Mouse (Mus musculus) hindbrain, postnatal 0 days (tissue): ENCODE results near the gene A630001G21Rik. TPM values are rescaled to one million over a fixed set of nuclear protein-coding genes. Genes with fewer than 3 reads are reported as not detected.
"Not testable (repeated sequence)": the region's sequence is repeated elsewhere in the genome, so short reads cannot be mapped to it uniquely, and the experiment has no call there.

Source experiments
- ATAC-seq: fragments of 200-750 bp; cut with Nextera tagmentation; 2 replicates; pipeline ENCODE4 v1.8.0; 2017; ENCODE audit warnings: mild to moderate bottlenecking, moderate TSS enrichment, moderate library complexity
- DNase-seq: peaks from one replicate; pipeline ENCODE4 v3.0.0-alpha.2; 2015; ENCODE audit warnings: low spot score
- H3K27ac ChIP-seq: fragments of 300-500 bp; sonication (generic); 2 replicates; pipeline ENCODE4 v1.5.1; 2014; ENCODE audit warnings: mild to moderate bottlenecking
- H3K27me3 ChIP-seq: fragments of 300-500 bp; sonication (generic); 2 replicates; pipeline ENCODE4 v1.6.1; 2014; ENCODE audit warnings: low read length, mixed read lengths; ENCODE audit not compliant: insufficient read depth
- H3K36me3 ChIP-seq: fragments of 300-500 bp; sonication (generic); 2 replicates; pipeline ENCODE4 v1.6.1; 2014; ENCODE audit warnings: low read length, mixed read lengths; ENCODE audit not compliant: insufficient read depth
- H3K4me1 ChIP-seq: fragments of 300-500 bp; sonication (generic); 2 replicates; pipeline ENCODE4 v1.6.1; 2014; ENCODE audit warnings: antibody characterized with exemption, low read length, mixed read lengths; ENCODE audit not compliant: insufficient read depth
- H3K4me2 ChIP-seq: fragments of 300-500 bp; sonication (generic); 2 replicates; pipeline ENCODE4 v1.6.1; 2014; ENCODE audit warnings: low read depth, mild to moderate bottlenecking, low read length, moderate library complexity, mixed read lengths
- H3K4me3 ChIP-seq: fragments of 300-500 bp; sonication (generic); 2 replicates; pipeline ENCODE4 v1.5.1; 2014; ENCODE audit warnings: low read length
- H3K9ac ChIP-seq: fragments of 300-500 bp; sonication (generic); replicated peaks from 2 replicates; pipeline ENCODE4 v1.6.1; 2014; ENCODE audit warnings: mild to moderate bottlenecking, low read length, moderate library complexity, mixed read lengths
- H3K9me3 ChIP-seq: fragments of 300-500 bp; sonication (generic); 2 replicates; pipeline ENCODE4 v1.6.1; 2016; ENCODE audit warnings: low read length, mixed read lengths
- CTCF ChIP-seq: IDR thresholded peaks from 2 replicates; pipeline ENCODE4 v1.5.1; 2016; ENCODE audit warnings: antibody characterized with exemption, control low read depth, low read depth
- WGBS: fragments of 180-500 bp; shearing (Covaris S2); extraction: QIAGEN DNeasy Blood & Tissue Kit; methylation state at CpG from one replicate; pipeline ENCODE4 v1.1.7; 2014; 5-methylcytosine and 5-hydroxymethylcytosine counted together
- polyA plus RNA-seq: library from polyadenylated mRNA; unstranded; fragments of >200 nt; fragmentation: Nextera tagmentation; extraction: Ambion mirVana; gene quantifications from 2 replicates; pipeline ENCODE4 v1.2.1, GENCODE M21; 2015
- total RNA-seq: library from RNA; depleted of rRNA; stranded (reverse); fragments of >200 nt; gene quantifications from 2 replicates; pipeline ENCODE4 v1.2.3, GENCODE M21; 2014; rRNA removed

The A630001G21Rik gene
- total RNA-seq = not detected in 2 replicates
- polyA plus RNA-seq = 0.35 and 0.36 TPM in 2 replicates

DNA sequence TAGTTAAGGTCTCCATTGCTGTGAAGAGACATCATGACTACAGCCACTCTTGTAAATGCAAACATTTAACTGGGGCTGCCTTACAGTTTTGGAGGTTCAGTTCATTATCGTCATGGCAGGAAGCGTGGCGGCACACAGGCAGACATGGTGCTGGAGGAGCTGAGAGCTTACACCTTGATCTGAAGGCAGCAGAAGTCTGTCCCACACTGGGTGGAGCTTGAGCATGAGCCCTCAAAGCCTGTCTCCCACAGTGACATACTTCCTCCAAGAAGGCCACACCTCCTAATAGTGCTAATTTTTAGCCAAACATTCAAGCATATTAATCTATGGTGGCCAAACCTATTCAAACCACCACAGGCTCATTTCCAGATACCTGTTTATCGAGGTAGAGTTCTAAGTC, at the start of gene A630001G21Rik:
Gene A630001G21Rik (minus strand): TSS at position 208 of the 400 bp plus-strand sequence.
- ATAC-seq (no peak), DNase-seq (no peak)
- Histone ChIP-seq H3K4me3 (no peak within 1 kb of the TSS), H3K4me2 (no peak within 1 kb of the TSS), H3K9ac (no peak within 1 kb of the TSS), H3K27ac (no peak within 1 kb of the TSS), H3K9me3 (no peaks in the 10 kb centered on the region), H3K36me3 (no peaks in the 10 kb centered on the region), H3K4me1 (no peaks in the 10 kb centered on the region), H3K27me3 (no peaks in the 10 kb centered on the region)
- WGBS = 92% methylated on average over 4 of the region's 4 CpGs
- no peak for TF ChIP-seq CTCF

GRCm38 (mm10) chr1:85827166-85827565, 48.7 kb upstream of the A630001G21Rik start:
- Histone ChIP-seq H3K9ac (no peak overlapping the region), H3K4me3 (no peak overlapping the region), H3K27ac (no peak overlapping the region), H3K27me3 (no peaks in the 10 kb centered on the region), H3K4me2 (no peak overlapping the region), H3K4me1 (no peaks in the 10 kb centered on the region), H3K36me3 (peaks cover 5% of the 10 kb centered on the region), H3K9me3 (no peaks in the 10 kb centered on the region)
- WGBS = 87% methylated on average over 5 of the region's 5 CpGs
- DNase-seq (no peak), ATAC-seq (no peak)
- TF ChIP-seq CTCF = no peak

DNA sequence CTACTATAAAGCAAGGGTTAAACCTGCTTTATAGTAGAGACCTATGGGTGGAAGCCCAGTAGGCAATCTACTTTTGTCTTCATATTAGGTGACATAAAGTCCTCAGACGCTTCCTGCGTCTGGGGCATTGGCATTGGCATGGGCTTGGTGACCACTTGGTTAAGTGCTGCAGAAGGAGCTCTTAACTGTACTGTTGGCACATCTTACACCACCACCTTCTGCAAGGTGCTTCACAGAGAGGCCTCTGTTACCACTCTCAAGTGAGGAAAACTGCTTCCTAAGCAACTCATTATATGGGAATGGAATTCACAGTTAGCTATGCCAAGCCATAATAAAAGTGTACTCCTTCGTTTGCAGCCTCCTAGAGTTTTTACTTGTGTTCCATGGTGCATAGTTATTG, 46.5 kb upstream of the A630001G21Rik start:
- H3K4me2 ChIP-seq = no peak overlapping the region
- H3K27me3 ChIP-seq = no peaks in the 10 kb centered on the region
- no peak overlapping the region for H3K27ac ChIP-seq
- no peak overlapping the region for H3K4me3 ChIP-seq
- ATAC-seq = no peak
- DNase-seq = no peak
- peaks cover 15% of the 10 kb centered on the region for H3K36me3 ChIP-seq
- H3K9ac ChIP-seq = no peak overlapping the region
- H3K9me3 ChIP-seq = no peaks in the 10 kb centered on the region
- TF ChIP-seq CTCF = no peak
- 71% methylated on average over 3 of the region's 3 CpGs for WGBS
- H3K4me1 ChIP-seq = no peaks in the 10 kb centered on the region

GRCm38 (mm10) chr1:85822239-85822638, 43.8 kb upstream of the A630001G21Rik start:
- Histone ChIP-seq H3K27ac (no peak overlapping the region), H3K36me3 (peaks cover 18% of the 10 kb centered on the region)

GRCm38 (mm10) chr1:85819695-85820094, 41.3 kb upstream of the A630001G21Rik start:
- H3K36me3 ChIP-seq = peaks cover 13% of the 10 kb centered on the region
- H3K4me1 ChIP-seq = no peaks in the 10 kb centered on the region
- H3K9ac ChIP-seq = no peak overlapping the region
- no peak for ATAC-seq
- no peaks in the 10 kb centered on the region for H3K9me3 ChIP-seq
- H3K4me2 ChIP-seq = no peak overlapping the region
- DNase-seq = no peak
- 98% methylated on average over 1 of the region's 1 CpGs for WGBS
- no peak overlapping the region for H3K27ac ChIP-seq
- 0 out of 2 replicates have a peak, but pooled peaks have one; percentile 15 for TF ChIP-seq CTCF
- no peak overlapping the region for H3K4me3 ChIP-seq
- H3K27me3 ChIP-seq = no peaks in the 10 kb centered on the region

More at GRCm38 (mm10) chr1:85822239-85822638, 43.8 kb upstream of the A630001G21Rik start:
- Histone ChIP-seq H3K4me3 (no peak overlapping the region), H3K4me2 (no peak overlapping the region), H3K27me3 (no peaks in the 10 kb centered on the region), H3K4me1 (no peaks in the 10 kb centered on the region), H3K9ac (no peak overlapping the region), H3K9me3 (no peaks in the 10 kb centered on the region)
- no peak for TF ChIP-seq CTCF
- DNase-seq = no peak
- 82% methylated on average over 8 of the region's 8 CpGs for WGBS
- ATAC-seq = no peak

DNA sequence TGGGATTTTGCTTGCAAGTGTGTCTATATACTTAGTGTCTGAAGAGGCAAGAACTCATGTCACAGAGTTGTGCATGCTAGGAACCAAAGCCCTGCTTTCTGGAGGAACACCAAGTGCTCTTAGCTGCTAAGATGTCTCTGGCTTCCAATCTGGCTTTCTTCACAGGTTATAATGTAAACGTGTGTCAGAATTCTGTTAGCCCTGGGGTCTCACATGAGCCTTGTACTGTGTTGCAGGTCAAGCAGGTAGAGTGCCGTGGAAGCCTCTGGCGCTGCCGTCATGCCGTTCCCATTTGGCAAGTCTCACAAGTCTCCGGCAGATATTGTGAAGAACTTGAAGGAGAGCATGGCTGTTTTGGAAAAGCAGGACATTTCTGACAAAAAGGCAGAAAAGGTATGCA, 39.7 kb upstream of the A630001G21Rik start:
- DNase-seq = no peak
- Histone ChIP-seq H3K27ac (no peak overlapping the region), H3K9me3 (no peaks in the 10 kb centered on the region), H3K4me3 (no peak overlapping the region), H3K27me3 (no peaks in the 10 kb centered on the region), H3K9ac (no peak overlapping the region), H3K4me2 (no peak overlapping the region), H3K4me1 (no peaks in the 10 kb centered on the region), H3K36me3 (peaks cover 13% of the 10 kb centered on the region)
- ATAC-seq = no peak
- no peak for TF ChIP-seq CTCF
- WGBS = 96% methylated on average over 6 of the region's 6 CpGs

DNA sequence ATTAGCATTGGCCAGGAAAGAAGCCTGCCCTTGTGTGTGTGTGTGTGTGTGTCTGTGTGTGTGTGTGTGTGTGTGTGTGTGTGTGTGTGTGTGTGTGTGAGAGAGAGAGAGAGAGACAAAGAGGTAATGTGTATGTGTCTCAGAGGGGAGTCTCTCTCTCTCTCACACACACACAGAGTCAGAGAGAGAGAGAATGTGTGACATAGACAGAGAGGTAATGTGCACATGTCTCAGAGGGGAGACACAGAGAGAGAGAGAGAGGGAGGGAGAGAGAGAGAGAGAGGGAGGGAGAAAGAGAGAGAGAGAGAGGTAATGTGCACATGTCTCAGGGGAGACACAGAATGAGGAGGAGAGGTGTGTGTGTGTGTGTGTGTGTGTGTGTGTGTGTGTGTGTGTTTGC, 35.8 kb upstream of the A630001G21Rik start:
- H3K4me1 ChIP-seq, H3K9ac ChIP-seq, H3K27ac ChIP-seq, H3K27me3 ChIP-seq, H3K9me3 ChIP-seq, H3K4me2 ChIP-seq, DNase-seq, H3K4me3 ChIP-seq, H3K36me3 ChIP-seq, ATAC-seq: not testable (repeated sequence)
